Mouse (Mus musculus): ENCODE measurements around the gene Nfix. TPM values are rescaled to one million over a fixed set of nuclear protein-coding genes. Genes with fewer than 3 reads are reported as not detected.

Nfix gene
- polyA plus RNA-seq, 1 experiment: 1.2 TPM

- TF ChIP-seq EP300 (IDR thresholded peaks at IDR 0.05; ENCODE audit: insufficient read depth, low read depth, low read length) (no peak), POLR2A (IDR thresholded peaks at IDR 0.05; ENCODE audit: insufficient read depth, low read length) (no peak), CTCF (IDR thresholded peaks at IDR 0.05; ENCODE audit: low read depth, low read length) (no peak)
- Histone ChIP-seq H3K9ac (ENCODE audit: low read depth, poor library complexity, severe bottlenecking) (no peak overlapping the region), H3K36me3 (ENCODE audit: control insufficient read depth, insufficient read depth, low read length, poor library complexity, severe bottlenecking) (no peaks in the 10 kb centered on the region), H3K9me3 (replicated peaks; ENCODE audit: control insufficient read depth, insufficient read depth, low read length, poor library complexity, severe bottlenecking) (no peaks in the 10 kb centered on the region), H3K4me3 (ENCODE audit: low read depth, low read length) (no peak overlapping the region), H3K27me3 (ENCODE audit: control insufficient read depth, insufficient read depth, low read length, poor library complexity, severe bottlenecking) (peaks cover 43% of the 10 kb centered on the region), H3K4me1 (ENCODE audit: control insufficient read depth, insufficient read depth, low read length) (peaks cover 5% of the 10 kb centered on the region), H3K27ac (ENCODE audit: insufficient read depth, low read length) (no peak overlapping the region)
Observed at GRCm38 (mm10) chr8:84778638-84779380, 21.3 kb downstream of the Nfix start.

GRCm38 (mm10) chr8:84777899-84778637, 22.1 kb downstream of the Nfix start:
- TF ChIP-seq EP300 (IDR thresholded peaks at IDR 0.05; ENCODE audit: insufficient read depth, low read depth, low read length) (no peak), POLR2A (IDR thresholded peaks at IDR 0.05; ENCODE audit: insufficient read depth, low read length) (no peak), CTCF (IDR thresholded peaks at IDR 0.05; ENCODE audit: low read depth, low read length) (no peak)
- Histone ChIP-seq H3K9ac (ENCODE audit: low read depth, poor library complexity, severe bottlenecking) (no peak overlapping the region), H3K9me3 (replicated peaks; ENCODE audit: control insufficient read depth, insufficient read depth, low read length, poor library complexity, severe bottlenecking) (no peaks in the 10 kb centered on the region), H3K4me1 (ENCODE audit: control insufficient read depth, insufficient read depth, low read length) (peaks cover 5% of the 10 kb centered on the region), H3K36me3 (ENCODE audit: control insufficient read depth, insufficient read depth, low read length, poor library complexity, severe bottlenecking) (no peaks in the 10 kb centered on the region), H3K27me3 (ENCODE audit: control insufficient read depth, insufficient read depth, low read length, poor library complexity, severe bottlenecking) (peaks cover 44% of the 10 kb centered on the region), H3K4me3 (ENCODE audit: low read depth, low read length) (no peak overlapping the region), H3K27ac (ENCODE audit: insufficient read depth, low read length) (no peak overlapping the region)

- Histone ChIP-seq H3K4me1 (ENCODE audit: control insufficient read depth, insufficient read depth, low read length) (peaks cover 5% of the 10 kb centered on the region), H3K27me3 (ENCODE audit: control insufficient read depth, insufficient read depth, low read length, poor library complexity, severe bottlenecking) (peaks cover 45% of the 10 kb centered on the region), H3K27ac (ENCODE audit: insufficient read depth, low read length) (no peak overlapping the region), H3K4me3 (ENCODE audit: low read depth, low read length) (no peak overlapping the region), H3K9ac (ENCODE audit: low read depth, poor library complexity, severe bottlenecking) (no peak overlapping the region), H3K9me3 (replicated peaks; ENCODE audit: control insufficient read depth, insufficient read depth, low read length, poor library complexity, severe bottlenecking) (no peaks in the 10 kb centered on the region), H3K36me3 (ENCODE audit: control insufficient read depth, insufficient read depth, low read length, poor library complexity, severe bottlenecking) (no peaks in the 10 kb centered on the region)
- TF ChIP-seq POLR2A (IDR thresholded peaks at IDR 0.05; ENCODE audit: insufficient read depth, low read length) (no peak), EP300 (IDR thresholded peaks at IDR 0.05; ENCODE audit: insufficient read depth, low read depth, low read length) (0 out of 2 replicates have a peak, but pooled peaks have one; percentile 14)
Observed at GRCm38 (mm10) chr8:84776569-84776968, 23.6 kb downstream of the Nfix start.

GRCm38 (mm10) chr8:84775621-84776113, 24.5 kb downstream of the Nfix start:
- no peak overlapping the region for H3K4me3 ChIP-seq (ENCODE audit: low read depth, low read length)
- H3K9ac ChIP-seq (ENCODE audit: low read depth, poor library complexity, severe bottlenecking): no peak overlapping the region
- peaks cover 5% of the 10 kb centered on the region for H3K4me1 ChIP-seq (ENCODE audit: control insufficient read depth, insufficient read depth, low read length)
- peaks cover 44% of the 10 kb centered on the region for H3K27me3 ChIP-seq (ENCODE audit: control insufficient read depth, insufficient read depth, low read length, poor library complexity, severe bottlenecking)
- H3K9me3 ChIP-seq (replicated peaks; ENCODE audit: control insufficient read depth, insufficient read depth, low read length, poor library complexity, severe bottlenecking): no peaks in the 10 kb centered on the region
- H3K27ac ChIP-seq (ENCODE audit: insufficient read depth, low read length): no peak overlapping the region
- H3K36me3 ChIP-seq (ENCODE audit: control insufficient read depth, insufficient read depth, low read length, poor library complexity, severe bottlenecking): no peaks in the 10 kb centered on the region
- TF ChIP-seq POLR2A (IDR thresholded peaks at IDR 0.05; ENCODE audit: insufficient read depth, low read length): no peak
- TF ChIP-seq CTCF (IDR thresholded peaks at IDR 0.05; ENCODE audit: low read depth, low read length): no peak
- TF ChIP-seq EP300 (IDR thresholded peaks at IDR 0.05; ENCODE audit: insufficient read depth, low read depth, low read length): no peak

GRCm38 (mm10) chr8:84775105-84775591, 25.0 kb downstream of the Nfix start:
- H3K4me3 ChIP-seq (ENCODE audit: low read depth, low read length): no peak overlapping the region
- H3K27ac ChIP-seq (ENCODE audit: insufficient read depth, low read length): no peak overlapping the region
- peaks cover 5% of the 10 kb centered on the region for H3K4me1 ChIP-seq (ENCODE audit: control insufficient read depth, insufficient read depth, low read length)
- H3K36me3 ChIP-seq (ENCODE audit: control insufficient read depth, insufficient read depth, low read length, poor library complexity, severe bottlenecking): no peaks in the 10 kb centered on the region
- no peak overlapping the region for H3K9ac ChIP-seq (ENCODE audit: low read depth, poor library complexity, severe bottlenecking)
- H3K27me3 ChIP-seq (ENCODE audit: control insufficient read depth, insufficient read depth, low read length, poor library complexity, severe bottlenecking): peaks cover 43% of the 10 kb centered on the region
- TF ChIP-seq EP300 (IDR thresholded peaks at IDR 0.05; ENCODE audit: insufficient read depth, low read depth, low read length) (no peak), CTCF (IDR thresholded peaks at IDR 0.05; ENCODE audit: low read depth, low read length) (no peak), POLR2A (IDR thresholded peaks at IDR 0.05; ENCODE audit: insufficient read depth, low read length) (no peak)
- H3K9me3 ChIP-seq (replicated peaks; ENCODE audit: control insufficient read depth, insufficient read depth, low read length, poor library complexity, severe bottlenecking): no peaks in the 10 kb centered on the region

Measured in ES-Bruce4 (cell line).